Mouse (Mus musculus) liver, embryonic 16.5 days (tissue): ENCODE measurements at regions not wholly inside any gene's neighbourhood (a gene's known extent, or its start where the extent isn't known, plus 50 kb on each side); places are given as distances from the start of the nearest gene placed in this dataset.

Experiments
- ATAC-seq: fragments of 200-750 bp; cut with Nextera tagmentation; 2 replicates; pipeline ENCODE4 v1.8.0; 2017; ENCODE audit warnings: low read depth, mild to moderate bottlenecking, moderate number of reproducible peaks, moderate library complexity
- H3K27ac ChIP-seq: fragments of 300-500 bp; sonication (generic); 2 replicates; pipeline ENCODE4 v1.5.1; 2014; ENCODE audit warnings: mild to moderate bottlenecking, low read length
- H3K27me3 ChIP-seq: fragments of 300-500 bp; sonication (generic); 2 replicates; pipeline ENCODE4 v1.6.1; 2014; ENCODE audit warnings: low read depth, low read length, mixed read lengths; ENCODE audit not compliant: control insufficient read depth, insufficient read depth
- H3K36me3 ChIP-seq: fragments of 300-500 bp; sonication (generic); 2 replicates; pipeline ENCODE4 v1.6.1; 2014; ENCODE audit warnings: mild to moderate bottlenecking; ENCODE audit not compliant: control insufficient read depth, insufficient read depth
- H3K4me1 ChIP-seq: fragments of 300-500 bp; sonication (generic); 2 replicates; pipeline ENCODE4 v1.6.1; 2014; ENCODE audit warnings: low read depth, low read length, mixed read lengths; ENCODE audit not compliant: control insufficient read depth
- H3K4me2 ChIP-seq: fragments of 300-500 bp; sonication (generic); 2 replicates; pipeline ENCODE4 v1.6.1; 2014; ENCODE audit warnings: low read depth, low read length, mixed read lengths
- H3K4me3 ChIP-seq: fragments of 300-500 bp; sonication (generic); 2 replicates; pipeline ENCODE4 v1.5.1; 2014; ENCODE audit warnings: low read depth, mild to moderate bottlenecking, low read length
- H3K9ac ChIP-seq: fragments of 300-500 bp; sonication (generic); 2 replicates; pipeline ENCODE4 v1.6.1; 2014; ENCODE audit warnings: low read depth, low read length
- H3K9me3 ChIP-seq: fragments of 300-500 bp; sonication (generic); replicated peaks from 2 replicates; pipeline ENCODE4 v1.6.1; 2016; ENCODE audit warnings: low read length; ENCODE audit not compliant: control insufficient read depth
- WGBS: fragments of 180-500 bp; shearing (Covaris S2); extraction: QIAGEN DNeasy Blood & Tissue Kit; methylation state at CpG from one replicate; pipeline ENCODE4 v1.1.7; 2014; ENCODE audit not compliant: insufficient replicate concordance; 5-methylcytosine and 5-hydroxymethylcytosine counted together

DNA sequence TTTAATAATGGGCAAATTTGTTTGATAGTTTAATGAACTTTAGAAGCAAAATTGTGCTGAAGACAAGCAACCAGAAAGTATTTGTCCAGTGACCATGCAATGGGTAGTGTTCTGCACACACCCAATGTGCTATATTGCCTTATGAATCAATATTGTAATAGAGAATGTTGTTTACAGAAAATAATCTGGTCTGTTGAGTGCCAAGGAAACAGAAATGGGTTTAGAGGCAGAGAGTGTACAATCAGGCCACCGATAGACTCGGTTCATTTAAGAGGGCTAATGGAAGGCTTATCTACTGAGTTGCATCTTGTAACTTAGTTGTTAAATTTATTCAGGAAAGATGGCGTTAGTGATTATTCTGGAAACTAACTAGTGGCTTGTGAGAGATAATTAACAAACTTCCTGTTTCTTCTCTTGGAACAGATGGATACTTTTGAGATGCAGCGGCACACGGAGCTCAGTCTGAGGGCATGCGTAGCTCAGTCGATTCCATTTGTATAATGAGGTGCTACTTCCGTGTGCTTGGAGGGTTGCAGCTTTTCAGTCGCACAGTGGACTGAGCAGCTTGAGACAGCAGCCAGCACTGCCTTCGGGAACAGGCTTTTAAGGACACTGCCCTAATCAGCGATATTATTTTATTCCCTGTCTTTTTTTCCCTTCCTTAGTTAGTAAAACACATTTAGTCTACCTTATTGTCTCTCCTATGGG is 171.6 kb upstream of the Pkn2 start:
- H3K4me1 ChIP-seq = no peaks in the 10 kb centered on the region
- no peak for ATAC-seq
- H3K27me3 ChIP-seq = no peaks in the 10 kb centered on the region
- H3K9me3 ChIP-seq = no peaks in the 10 kb centered on the region
- H3K4me2 ChIP-seq = no peak overlapping the region
- H3K9ac ChIP-seq = no peak overlapping the region
- no peaks in the 10 kb centered on the region for H3K36me3 ChIP-seq
- 50% methylated on average over 11 of the region's 11 CpGs for WGBS
- H3K27ac ChIP-seq = no peak overlapping the region
- H3K4me3 ChIP-seq = no peak overlapping the region

DNA sequence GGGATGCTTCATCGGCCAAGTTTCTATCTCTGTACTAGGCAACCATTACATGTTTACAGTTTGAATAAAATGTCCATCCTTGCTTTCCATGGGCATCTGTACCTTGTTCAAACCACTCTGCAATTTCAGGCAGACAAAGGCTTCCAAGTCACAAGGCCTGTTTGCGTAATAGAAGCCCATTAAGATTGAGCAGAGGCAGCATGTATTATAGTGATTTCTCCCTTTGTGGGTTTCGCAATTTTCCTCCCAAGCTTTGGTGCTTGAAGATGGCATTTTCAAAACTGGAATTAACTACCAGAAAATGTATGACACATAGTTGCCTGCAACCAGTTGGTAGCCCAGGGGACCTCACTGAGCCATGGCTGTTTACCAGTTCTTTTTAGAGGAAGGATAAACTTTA is 158.9 kb upstream of the Pkn2 start:
- no peak for ATAC-seq
- no peaks in the 10 kb centered on the region for H3K27me3 ChIP-seq
- WGBS = 65% methylated on average over 3 of the region's 3 CpGs
- no peaks in the 10 kb centered on the region for H3K9me3 ChIP-seq
- H3K27ac ChIP-seq = no peak overlapping the region
- H3K36me3 ChIP-seq = no peaks in the 10 kb centered on the region
- no peak overlapping the region for H3K4me2 ChIP-seq
- no peaks in the 10 kb centered on the region for H3K4me1 ChIP-seq
- H3K4me3 ChIP-seq = no peak overlapping the region
- H3K9ac ChIP-seq = no peak overlapping the region

DNA sequence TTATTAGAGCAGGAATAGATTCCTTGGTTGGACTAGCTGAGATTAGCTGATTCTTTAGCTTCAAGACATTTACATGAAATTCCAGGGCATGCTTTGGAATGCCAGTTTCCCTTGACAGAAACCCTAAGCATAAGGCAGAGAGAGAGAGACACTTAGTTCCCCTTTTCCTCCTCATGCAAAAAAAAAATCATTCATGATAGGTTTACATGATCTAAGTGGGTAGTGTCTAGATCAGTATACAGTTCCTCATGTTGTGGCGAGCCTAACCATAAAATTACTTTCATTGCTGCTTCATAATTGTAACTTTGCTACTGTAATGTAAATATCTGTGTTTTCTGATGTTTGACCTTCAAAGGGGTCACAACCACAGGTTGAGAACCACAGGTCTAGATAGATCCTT is 154.3 kb upstream of the Pkn2 start:
- no peak overlapping the region for H3K4me2 ChIP-seq
- 46% methylated on average over 1 of the region's 1 CpGs for WGBS
- no peak overlapping the region for H3K27ac ChIP-seq
- no peaks in the 10 kb centered on the region for H3K4me1 ChIP-seq
- H3K4me3 ChIP-seq = no peak overlapping the region
- H3K36me3 ChIP-seq = no peaks in the 10 kb centered on the region
- no peak for ATAC-seq
- no peaks in the 10 kb centered on the region for H3K27me3 ChIP-seq
- H3K9ac ChIP-seq = no peak overlapping the region
- no peaks in the 10 kb centered on the region for H3K9me3 ChIP-seq

DNA sequence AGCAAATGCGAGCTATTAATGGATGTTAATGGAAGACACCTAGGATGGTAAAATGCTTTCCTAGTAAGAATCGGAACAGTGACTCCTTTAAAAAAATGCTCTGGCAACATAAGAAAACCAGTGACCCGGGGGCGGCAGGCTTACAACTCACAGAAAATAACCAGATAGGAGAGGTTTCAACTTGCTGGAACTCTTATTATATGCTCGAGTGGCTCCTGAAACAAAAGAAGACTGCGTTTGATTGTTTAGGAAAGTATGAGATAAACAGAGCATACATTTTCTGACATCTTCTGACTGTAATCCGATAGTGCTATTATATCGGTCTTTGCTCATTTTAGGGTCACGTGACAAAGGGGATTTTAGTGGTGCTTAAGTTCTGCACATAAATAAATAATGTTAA is 152.8 kb upstream of the Pkn2 start:
- Histone ChIP-seq H3K4me1 (no peaks in the 10 kb centered on the region), H3K9ac (no peak overlapping the region), H3K27ac (no peak overlapping the region), H3K9me3 (no peaks in the 10 kb centered on the region), H3K4me3 (no peak overlapping the region), H3K36me3 (no peaks in the 10 kb centered on the region), H3K4me2 (no peak overlapping the region), H3K27me3 (no peaks in the 10 kb centered on the region)
- no peak for ATAC-seq
- WGBS = 69% methylated on average over 9 of the region's 9 CpGs

DNA sequence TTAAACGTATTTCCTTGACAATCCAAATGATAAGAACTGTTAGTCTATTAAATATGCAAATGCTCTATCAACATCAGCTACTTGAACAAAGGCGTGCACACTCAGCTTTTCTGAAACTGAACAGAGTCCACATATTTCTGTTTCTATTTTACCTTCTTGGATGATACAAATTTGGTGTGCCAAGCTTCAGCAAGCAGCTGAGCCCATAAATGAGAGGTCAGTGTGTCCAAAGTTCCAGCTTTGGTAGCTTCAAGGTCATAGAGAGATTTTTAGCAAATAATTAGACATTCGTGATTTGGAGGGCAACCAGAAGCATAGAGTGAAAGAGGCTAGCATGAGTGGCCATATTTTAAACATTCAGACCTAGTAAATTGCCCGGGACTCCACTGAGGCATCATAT is 140.7 kb upstream of the Pkn2 start:
- Histone ChIP-seq H3K27me3 (no peaks in the 10 kb centered on the region), H3K27ac (no peak overlapping the region), H3K36me3 (no peaks in the 10 kb centered on the region), H3K4me1 (no peaks in the 10 kb centered on the region), H3K9me3 (no peaks in the 10 kb centered on the region), H3K9ac (no peak overlapping the region), H3K4me3 (no peak overlapping the region), H3K4me2 (no peak overlapping the region)
- no peak for ATAC-seq
- WGBS = 44% methylated on average over 4 of the region's 4 CpGs

DNA sequence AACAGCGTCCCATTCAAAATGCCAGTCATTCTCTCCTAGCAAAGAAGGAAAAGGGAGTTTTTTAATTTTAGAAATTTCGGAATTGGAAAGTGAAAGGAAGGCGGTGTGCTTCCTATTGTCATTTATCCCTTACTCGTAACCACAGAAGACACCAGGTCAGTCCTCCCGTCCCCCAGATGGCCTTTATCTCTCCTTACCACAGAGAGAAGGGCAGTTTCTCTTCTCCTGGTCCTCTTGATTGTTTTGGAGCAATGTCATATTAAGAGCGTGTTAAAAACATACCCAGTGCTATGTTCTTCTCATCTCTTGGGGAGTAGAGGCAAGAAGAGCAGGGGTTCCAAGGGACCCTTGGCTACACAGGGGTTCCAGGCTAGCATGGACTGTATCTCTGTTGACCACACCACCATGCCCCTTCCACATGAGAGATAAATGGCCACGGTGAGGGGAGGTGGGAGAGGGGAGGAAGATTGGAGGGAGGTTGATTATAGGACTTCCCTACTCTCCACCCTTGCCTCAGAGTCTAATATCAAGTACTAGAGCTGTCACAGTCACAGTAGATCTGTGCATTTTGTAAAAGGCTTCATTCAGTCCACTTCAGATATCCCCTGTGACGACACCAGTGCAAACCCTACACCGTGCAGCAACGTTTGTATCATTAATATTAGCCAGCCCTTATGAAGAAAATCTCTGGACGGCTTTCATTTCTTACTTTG is 139.5 kb upstream of the Pkn2 start:
- Histone ChIP-seq H3K9ac (no peak overlapping the region), H3K9me3 (no peaks in the 10 kb centered on the region), H3K36me3 (no peaks in the 10 kb centered on the region), H3K4me2 (no peak overlapping the region), H3K4me1 (no peaks in the 10 kb centered on the region), H3K4me3 (no peak overlapping the region), H3K27ac (no peak overlapping the region), H3K27me3 (no peaks in the 10 kb centered on the region)
- peak; percentile 30; the same call in 1 of the 2 replicates for ATAC-seq
- WGBS = 28% methylated on average over 11 of the region's 11 CpGs

DNA sequence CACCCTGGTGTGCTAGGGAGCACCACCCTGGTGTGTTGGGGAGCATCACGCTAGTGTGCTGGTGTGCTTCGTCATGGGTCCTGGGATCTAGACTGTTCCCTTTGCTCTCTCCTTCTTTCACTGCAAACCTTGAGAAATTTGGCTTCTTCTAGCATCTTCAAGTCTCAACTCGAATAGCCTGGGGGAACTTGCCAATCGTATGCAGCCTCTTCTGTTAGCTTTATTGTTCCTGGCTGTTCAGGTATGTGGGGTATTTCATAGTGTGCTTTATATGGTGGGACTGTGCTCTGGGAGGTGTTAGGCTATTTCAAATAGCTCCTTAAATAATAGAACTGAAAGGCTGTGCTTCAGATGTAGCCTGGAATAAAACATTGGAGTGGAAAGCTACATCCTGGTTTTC is 135.7 kb upstream of the Pkn2 start:
- no peak overlapping the region for H3K27ac ChIP-seq
- H3K4me2 ChIP-seq = no peak overlapping the region
- no peaks in the 10 kb centered on the region for H3K4me1 ChIP-seq
- no peaks in the 10 kb centered on the region for H3K36me3 ChIP-seq
- no peaks in the 10 kb centered on the region for H3K27me3 ChIP-seq
- H3K9ac ChIP-seq = no peak overlapping the region
- no peaks in the 10 kb centered on the region for H3K9me3 ChIP-seq
- no peak overlapping the region for H3K4me3 ChIP-seq
- WGBS = 73% methylated on average over 4 of the region's 4 CpGs
- no peak for ATAC-seq

DNA sequence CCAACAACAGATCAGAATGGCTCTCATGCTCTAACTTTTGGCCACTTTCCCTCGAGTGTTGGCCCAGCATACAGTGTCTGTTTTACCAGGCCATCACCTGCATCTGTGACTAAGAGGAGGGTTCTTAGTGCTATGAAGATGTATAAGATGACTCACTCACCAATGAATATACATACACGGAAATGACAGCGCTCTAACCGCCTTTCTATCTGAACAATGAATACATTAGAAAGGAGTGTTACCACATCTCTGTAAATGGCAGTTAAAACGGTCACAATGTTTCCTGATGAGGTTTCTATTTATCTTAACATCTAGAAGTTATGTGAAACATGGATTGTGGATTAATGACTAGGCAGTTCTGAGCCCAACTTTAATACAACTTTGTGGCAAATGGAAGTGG is 135.0 kb upstream of the Pkn2 start:
- 22% methylated on average over 5 of the region's 5 CpGs for WGBS

DNA sequence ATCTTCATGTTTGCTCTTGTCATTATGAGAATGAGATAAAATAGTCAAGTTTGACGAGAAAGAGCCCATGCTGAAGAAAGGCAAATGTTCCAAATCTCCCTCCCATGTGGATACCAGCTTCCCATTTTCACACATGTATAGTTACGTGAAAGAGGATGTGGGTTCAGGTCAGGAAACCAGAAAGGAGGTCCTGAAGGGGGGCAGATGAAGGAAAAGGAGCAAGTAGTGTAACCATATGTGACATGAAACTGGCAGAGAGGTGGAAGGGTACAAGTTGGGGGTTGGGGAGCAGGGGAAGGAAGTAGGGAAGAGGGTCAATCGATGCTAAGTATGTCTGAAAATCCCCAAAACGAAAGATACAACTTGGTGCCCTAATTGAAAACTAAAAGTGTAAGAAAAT is 132.6 kb upstream of the Pkn2 start:
- no peaks in the 10 kb centered on the region for H3K27me3 ChIP-seq
- 28% methylated on average over 4 of the region's 4 CpGs for WGBS
- H3K9me3 ChIP-seq = no peaks in the 10 kb centered on the region
- no peaks in the 10 kb centered on the region for H3K4me1 ChIP-seq
- no peak overlapping the region for H3K4me2 ChIP-seq
- no peak overlapping the region for H3K9ac ChIP-seq
- H3K36me3 ChIP-seq = no peaks in the 10 kb centered on the region
- no peak for ATAC-seq
- H3K27ac ChIP-seq = no peak overlapping the region
- H3K4me3 ChIP-seq = no peak overlapping the region

More for the DNA sequence above, 135.0 kb upstream of the Pkn2 start:
- H3K36me3 ChIP-seq = no peaks in the 10 kb centered on the region
- H3K4me2 ChIP-seq = no peak overlapping the region
- no peak for ATAC-seq
- no peaks in the 10 kb centered on the region for H3K9me3 ChIP-seq
- no peaks in the 10 kb centered on the region for H3K27me3 ChIP-seq
- H3K4me1 ChIP-seq = no peaks in the 10 kb centered on the region
- no peak overlapping the region for H3K4me3 ChIP-seq
- no peak overlapping the region for H3K9ac ChIP-seq
- H3K27ac ChIP-seq = no peak overlapping the region
